Mouse (Mus musculus) heart, postnatal 0 days (tissue): ENCODE measurements around the gene Pld3.

Experiments used
- CTCF ChIP-seq: IDR thresholded peaks from 2 replicates; pipeline ENCODE4 v1.5.1; 2016; ENCODE audit warnings: antibody characterized with exemption, control low read depth, low read depth
- EP300 ChIP-seq: IDR thresholded peaks from 2 replicates; pipeline ENCODE4 v1.6.1; 2016; ENCODE audit warnings: antibody characterized with exemption, low read depth

GRCm38 (mm10) chr7:27601628-27602027, 48.6 kb upstream of the Pld3 start:
- TF ChIP-seq CTCF, result no peak
- no peak for TF ChIP-seq EP300
